Mouse (Mus musculus) kidney, adult 2 months (tissue): ENCODE measurements around the gene Gpsm1.

Source experiments
- CTCF ChIP-seq: fragments of 200-500 bp; conservative IDR thresholded peaks from 2 replicates; pipeline ENCODE4 v1.5.1; 2011; ENCODE audit warnings: low read depth, mild to moderate bottlenecking, control low read depth, low read length, moderate library complexity, mixed read lengths; ENCODE audit not compliant: insufficient read depth, insufficient read length
- POLR2A ChIP-seq: fragments of 200-500 bp; IDR thresholded peaks from one replicate; pipeline ENCODE4 v1.6.1; 2011; ENCODE audit warnings: low read depth, low read length, control low read depth

DNA sequence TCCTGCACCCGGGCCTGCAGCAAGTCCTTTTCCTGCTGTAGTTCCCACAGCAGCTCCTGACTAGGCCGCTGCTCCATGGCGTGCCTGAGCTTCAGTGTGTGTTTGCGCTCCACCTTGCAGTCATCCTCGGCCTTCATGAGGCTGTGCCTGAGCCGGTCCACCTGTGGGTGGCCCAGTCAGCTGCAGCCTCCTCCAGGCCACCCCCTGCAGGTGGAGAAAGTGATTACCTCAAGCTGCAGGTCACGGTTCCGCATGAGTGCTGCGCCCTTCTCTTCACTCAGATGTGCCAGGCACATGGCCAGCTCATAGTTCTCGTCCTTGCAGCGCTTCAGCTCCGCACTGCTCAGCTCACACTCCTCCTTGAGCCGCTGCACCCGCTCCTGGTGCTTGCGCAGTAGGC is 42.2 kb downstream of the Gpsm1 start:
- TF ChIP-seq POLR2A = no peak
- no peak; the same call in 1 of the 2 replicates for TF ChIP-seq CTCF
